Mouse (Mus musculus): ENCODE measurements around the gene Ccdc61. TPM values are rescaled to one million over a fixed set of nuclear protein-coding genes. Genes with fewer than 3 reads are reported as not detected.

Ccdc61 gene
- 12.1 and 13.0 TPM in 2 replicates for polyA plus RNA-seq (2021; fragmentation: Nextera tagmentation)
- long read RNA-seq, experiment 1, partial matches to known transcripts: 3 of 17 reads
- long read RNA-seq, experiment 1, other reads (novel, unspliced or antisense): 10 of 17 reads
- long read RNA-seq, experiment 2, transcript Ccdc61-201 (14 exons, 2,022 nt): major isoform, 31 of 72 reads
- long read RNA-seq, experiment 2, partial matches to known transcripts: 3 of 72 reads
- long read RNA-seq, experiment 2, other reads (novel, unspliced or antisense): 37 of 72 reads

DNA sequence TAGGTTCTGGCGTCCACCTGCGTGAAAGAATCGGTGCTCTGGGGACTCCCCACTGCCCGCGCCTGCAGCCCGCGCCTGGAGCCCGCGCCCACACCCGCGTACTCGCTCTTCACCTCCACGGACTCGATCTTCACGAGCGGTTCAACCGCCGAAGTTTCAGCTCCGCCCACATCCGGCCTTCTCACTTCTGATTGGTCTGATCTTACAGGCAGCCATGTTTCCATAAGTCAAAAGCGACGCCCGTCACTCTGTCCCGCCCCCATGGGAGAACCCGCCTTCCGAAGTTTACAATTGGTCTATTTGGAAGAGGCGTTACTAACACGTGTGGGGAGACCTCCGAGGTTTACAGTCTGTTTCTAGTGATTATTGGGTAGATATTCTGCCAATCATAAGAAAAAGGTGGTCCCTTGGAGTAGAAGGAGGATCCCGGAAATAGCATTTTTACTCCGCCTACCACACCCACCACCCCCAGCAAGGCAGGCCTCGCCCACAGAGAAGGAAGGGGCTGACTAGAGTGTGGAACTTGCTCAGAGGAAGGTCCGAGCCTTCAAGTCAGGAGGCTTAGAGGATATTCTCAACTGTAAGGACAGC lies at the start of gene Ccdc61:
Gene Ccdc61, minus strand, starts transcription at position 175 of the 591 bp plus-strand sequence.

DNA sequence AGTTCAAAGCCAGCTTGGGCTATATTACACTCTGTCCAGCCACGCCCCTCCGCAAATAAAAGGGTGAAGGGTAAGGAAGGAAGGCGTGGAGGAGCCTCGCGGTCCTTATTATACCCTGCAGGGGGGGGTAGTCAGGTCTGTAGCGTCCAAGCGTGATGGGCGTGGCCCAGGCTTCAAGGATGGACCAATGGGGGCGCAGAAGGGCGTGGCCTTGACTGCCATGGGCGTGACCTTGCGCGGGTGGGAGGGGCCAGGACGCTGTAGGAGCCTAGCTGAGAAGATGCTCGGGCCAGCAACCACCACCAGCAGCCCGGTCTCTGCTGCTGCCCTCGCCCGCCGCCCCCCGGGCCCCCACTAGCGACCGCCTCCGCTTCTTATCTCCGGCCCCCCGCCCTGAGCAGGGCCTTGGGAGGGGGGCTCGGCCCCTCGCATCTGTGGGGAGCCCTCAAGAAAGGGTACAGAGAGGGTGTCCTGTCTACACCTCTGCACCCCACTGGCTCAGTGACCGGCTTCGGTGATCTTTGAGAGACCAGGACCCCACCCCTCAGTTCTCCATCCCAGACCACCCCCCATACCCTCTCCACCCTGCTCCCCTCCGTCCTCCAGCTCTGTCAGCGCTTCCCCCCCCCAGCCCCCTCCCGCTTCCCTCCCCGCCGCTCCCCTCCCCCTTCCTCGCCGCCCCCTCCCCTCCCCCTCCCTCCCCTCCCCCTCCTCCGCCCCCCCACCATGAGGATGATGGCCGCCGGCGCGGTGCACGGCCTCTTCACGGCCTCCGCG lies 15.1 kb upstream of the Ccdc61 start, which contains the start of gene Nova2:
Gene Nova2, plus strand, starts transcription at position 727 of the 777 bp plus-strand sequence.

DNA sequence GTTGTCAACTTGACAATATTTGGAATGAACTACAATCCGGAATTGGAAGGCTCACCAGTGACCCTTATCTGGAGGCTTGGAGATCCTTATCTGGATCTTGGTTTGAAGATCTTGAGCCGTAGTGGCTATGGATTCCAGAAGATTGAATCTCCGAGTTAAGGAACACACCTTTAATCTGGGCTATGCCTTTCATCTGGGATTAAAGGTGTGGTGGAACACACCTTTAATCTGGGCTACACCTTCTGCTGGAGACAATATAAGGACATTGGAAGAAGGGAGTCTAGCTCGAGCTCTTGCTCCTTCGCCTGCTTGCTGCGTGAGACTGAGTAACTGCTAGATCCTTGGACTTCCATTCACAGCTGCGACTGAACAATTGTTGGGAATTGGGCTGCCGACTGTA lies 39.2 kb downstream of the Ccdc61 start, which contains the start of gene Pglyrp1:
Gene Pglyrp1, plus strand, starts transcription at position 301 of the 400 bp plus-strand sequence.

Other genes with a start within 250 kb of the Ccdc61 start
- gene Psg20, start 224.2 kb downstream of the Ccdc61 start, polyA plus RNA-seq (2021; fragmentation: Nextera tagmentation): not detected in 2 replicates
- not detected in 2 replicates for gene Psg22, start 192.3 kb downstream of the Ccdc61 start, polyA plus RNA-seq (2021; fragmentation: Nextera tagmentation)
- gene Psg19, start 111.9 kb downstream of the Ccdc61 start, polyA plus RNA-seq (2021; fragmentation: Nextera tagmentation): not detected in 2 replicates
- gene Psg17, start 88.8 kb downstream of the Ccdc61 start, polyA plus RNA-seq (2021; fragmentation: Nextera tagmentation): not detected in 2 replicates
- gene Mill2, start 70.4 kb downstream of the Ccdc61 start, polyA plus RNA-seq (2021; fragmentation: Nextera tagmentation): 0.51 and 0.70 TPM in 2 replicates
- gene Pglyrp1, start 39.1 kb downstream of the Ccdc61 start, polyA plus RNA-seq (2021; fragmentation: Nextera tagmentation): 8.7 and 9.9 TPM in 2 replicates
- 3.8 and 4.1 TPM in 2 replicates for gene Nova2, start 15.5 kb upstream of the Ccdc61 start, polyA plus RNA-seq (2021; fragmentation: Nextera tagmentation)
- not detected in 2 replicates for gene Nanos2, start 77.0 kb upstream of the Ccdc61 start, polyA plus RNA-seq (2021; fragmentation: Nextera tagmentation)
- 4.8 and 6.6 TPM in 2 replicates for gene Mypop, start 80.8 kb upstream of the Ccdc61 start, polyA plus RNA-seq (2021; fragmentation: Nextera tagmentation)
- gene Irf2bp1, start 93.6 kb upstream of the Ccdc61 start, polyA plus RNA-seq (2021; fragmentation: Nextera tagmentation): 6.9 and 8.8 TPM in 2 replicates
- gene Foxa3, start 113.1 kb upstream of the Ccdc61 start, polyA plus RNA-seq (2021; fragmentation: Nextera tagmentation): not detected in 2 replicates
- gene Sympk, start 114.0 kb upstream of the Ccdc61 start, polyA plus RNA-seq (2021; fragmentation: Nextera tagmentation): 18.9 and 23.2 TPM in 2 replicates
- 0.23 and 0.24 TPM in 2 replicates for gene Rsph6a, start 144.3 kb upstream of the Ccdc61 start, polyA plus RNA-seq (2021; fragmentation: Nextera tagmentation)
- gene Dmwd, start 165.8 kb upstream of the Ccdc61 start, polyA plus RNA-seq (2021; fragmentation: Nextera tagmentation): 22.3 and 22.4 TPM in 2 replicates
- gene Dmpk, start 173.4 kb upstream of the Ccdc61 start, polyA plus RNA-seq (2021; fragmentation: Nextera tagmentation): 0.72 and 1.8 TPM in 2 replicates
- gene Six5, start 184.2 kb upstream of the Ccdc61 start, polyA plus RNA-seq (2021; fragmentation: Nextera tagmentation): 0.28 and 0.30 TPM in 2 replicates
- 0.10 and 0.23 TPM in 2 replicates for gene Gm4969, start 208.0 kb upstream of the Ccdc61 start, polyA plus RNA-seq (2021; fragmentation: Nextera tagmentation)
- gene Fbxo46, start 209.4 kb upstream of the Ccdc61 start, polyA plus RNA-seq (2021; fragmentation: Nextera tagmentation): 7.0 and 8.7 TPM in 2 replicates
- gene Qpctl, start 238.9 kb upstream of the Ccdc61 start, polyA plus RNA-seq (2021; fragmentation: Nextera tagmentation): 13.3 and 14.4 TPM in 2 replicates
- 129 and 137 TPM in 2 replicates for gene Snrpd2, start 239.3 kb upstream of the Ccdc61 start, polyA plus RNA-seq (2021; fragmentation: Nextera tagmentation)

Data from layer of hippocampus, adult 6 months (tissue).